Mouse (Mus musculus) forebrain, embryonic 15.5 days (tissue): ENCODE data around the gene Grk4. TPM values are rescaled to one million over a fixed set of nuclear protein-coding genes. Genes with fewer than 3 reads are reported as not detected.

Experiments
- ATAC-seq: fragments of 200-750 bp; cut with Nextera tagmentation; replicated peaks from 2 replicates; pipeline ENCODE4 v1.8.0; 2017; ENCODE audit warnings: mild to moderate bottlenecking, moderate TSS enrichment, moderate library complexity
- H3K27ac ChIP-seq: fragments of 300-500 bp; sonication (generic); replicated peaks from 2 replicates; pipeline ENCODE4 v1.5.1; 2015; ENCODE audit warnings: mild to moderate bottlenecking, inconsistent platforms
- H3K27me3 ChIP-seq: fragments of 300-500 bp; sonication (generic); 2 replicates; pipeline ENCODE4 v1.6.1; 2015; ENCODE audit warnings: inconsistent platforms
- H3K36me3 ChIP-seq: fragments of 300-500 bp; sonication (generic); 2 replicates; pipeline ENCODE4 v1.6.1; 2015; ENCODE audit warnings: mild to moderate bottlenecking, inconsistent platforms
- H3K4me1 ChIP-seq: fragments of 300-500 bp; sonication (generic); 2 replicates; pipeline ENCODE4 v1.6.1; 2015; ENCODE audit warnings: inconsistent platforms
- H3K4me2 ChIP-seq: fragments of 300-500 bp; sonication (generic); replicated peaks from 2 replicates; pipeline ENCODE4 v1.6.1; 2015; ENCODE audit warnings: mild to moderate bottlenecking, inconsistent platforms
- H3K4me3 ChIP-seq: fragments of 300-500 bp; sonication (generic); 2 replicates; pipeline ENCODE4 v1.5.1; 2015; ENCODE audit warnings: mild to moderate bottlenecking, inconsistent platforms
- H3K9ac ChIP-seq: fragments of 300-500 bp; sonication (generic); replicated peaks from 2 replicates; pipeline ENCODE4 v1.6.1; 2015; ENCODE audit warnings: mild to moderate bottlenecking, inconsistent platforms
- H3K9me3 ChIP-seq: fragments of 300-500 bp; sonication (generic); 2 replicates; pipeline ENCODE4 v1.6.1; 2016; ENCODE audit warnings: inconsistent platforms
- WGBS: fragments of 180-500 bp; shearing (Covaris S2); methylation state at CpG from one replicate; pipeline ENCODE4 v1.1.7; 2015; ENCODE audit warnings: mixed read lengths; 5-methylcytosine and 5-hydroxymethylcytosine counted together
- microRNA counts: library from miRNA; unstranded; fragments of <30 nt; microRNA quantifications from one replicate; lab custom pipeline; 2016
- microRNA-seq: library from miRNA; unstranded; fragments of <30 nt; microRNA quantifications from one replicate; pipeline ENCODE4, GENCODE M21; 2016
- polyA plus RNA-seq: library from polyadenylated mRNA; unstranded; fragments of >200 nt; fragmentation: Nextera tagmentation; extraction: Ambion mirVana; gene quantifications from 2 replicates; pipeline ENCODE4 v1.2.1, GENCODE M21; 2015

The Grk4 gene
- polyA plus RNA-seq, 1 experiment from 2014 or later, result 2.2 TPM

- Histone ChIP-seq H3K9ac (no peak overlapping the region), H3K4me1 (no peaks in the 10 kb centered on the region), H3K27me3 (no peaks in the 10 kb centered on the region), H3K4me2 (no peak overlapping the region), H3K36me3 (peaks cover 44% of the 10 kb centered on the region), H3K9me3 (no peaks in the 10 kb centered on the region), H3K4me3 (no peak overlapping the region), H3K27ac (no peak overlapping the region)
- 97% methylated on average over 5 of the region's 5 CpGs for WGBS
- ATAC-seq, result no peak
Measured at GRCm38 (mm10) chr5:34800292-34800953, 140.2 kb downstream of the Grk4 start.

MicroRNA genes within 50 kb of the gene (microRNA counts, 519-probe panel; counts per million panel counts)
- 2,190 counts per million, percentile 35 among the panel's probes with 10 or more counts for microRNA mmu-miR-467g (lab: Ali Mortazavi, UCI)

Small RNA genes lying within 50 kb of the gene (microRNA-seq; reads per million reads assigned to microRNA genes)
- gene Mir467g, result not detected

Other genes with a start within 250 kb of the Grk4 start
- gene Tnip2, start 146.4 kb upstream of the Grk4 start, polyA plus RNA-seq, result 6.4 and 7.0 TPM in 2 replicates
- gene Sh3bp2, start 134.5 kb upstream of the Grk4 start, polyA plus RNA-seq, result 21.2 and 24.4 TPM in 2 replicates
- gene Add1, start 86.7 kb upstream of the Grk4 start, polyA plus RNA-seq, result 205 and 222 TPM in 2 replicates
- 96.0 and 98.0 TPM in 2 replicates for gene Mfsd10, start 23.2 kb upstream of the Grk4 start, polyA plus RNA-seq
- gene Nop14, start 231 bp upstream of the Grk4 start, polyA plus RNA-seq, result 21.9 TPM in 2 replicates
- 13.6 and 14.3 TPM in 2 replicates for gene Htt, start 101.4 kb downstream of the Grk4 start, polyA plus RNA-seq
- 5.6 and 5.8 TPM in 2 replicates for gene Msantd1, start 247.6 kb downstream of the Grk4 start, polyA plus RNA-seq